Mouse (Mus musculus) testis, adult 10 weeks (tissue): Measurements from ENCODE around the gene Gckr. TPM values are rescaled to one million over a fixed set of nuclear protein-coding genes. Genes with fewer than 3 reads are reported as not detected.

Source experiments
- polyA plus RNA-seq: library from polyadenylated mRNA; stranded (reverse); fragments of 350-450 nt; fragmentation: Illumina TruSeq; extraction: RNeasy Lipid Tissue Mini Kit (QIAGEN cat#74804); gene quantifications from one replicate; pipeline ENCODE4 v1.2.3, GENCODE M21; 2014; ENCODE audit warnings: low read depth, low replicate concordance

Gckr gene
- polyA plus RNA-seq: 0.48 TPM

DNA sequence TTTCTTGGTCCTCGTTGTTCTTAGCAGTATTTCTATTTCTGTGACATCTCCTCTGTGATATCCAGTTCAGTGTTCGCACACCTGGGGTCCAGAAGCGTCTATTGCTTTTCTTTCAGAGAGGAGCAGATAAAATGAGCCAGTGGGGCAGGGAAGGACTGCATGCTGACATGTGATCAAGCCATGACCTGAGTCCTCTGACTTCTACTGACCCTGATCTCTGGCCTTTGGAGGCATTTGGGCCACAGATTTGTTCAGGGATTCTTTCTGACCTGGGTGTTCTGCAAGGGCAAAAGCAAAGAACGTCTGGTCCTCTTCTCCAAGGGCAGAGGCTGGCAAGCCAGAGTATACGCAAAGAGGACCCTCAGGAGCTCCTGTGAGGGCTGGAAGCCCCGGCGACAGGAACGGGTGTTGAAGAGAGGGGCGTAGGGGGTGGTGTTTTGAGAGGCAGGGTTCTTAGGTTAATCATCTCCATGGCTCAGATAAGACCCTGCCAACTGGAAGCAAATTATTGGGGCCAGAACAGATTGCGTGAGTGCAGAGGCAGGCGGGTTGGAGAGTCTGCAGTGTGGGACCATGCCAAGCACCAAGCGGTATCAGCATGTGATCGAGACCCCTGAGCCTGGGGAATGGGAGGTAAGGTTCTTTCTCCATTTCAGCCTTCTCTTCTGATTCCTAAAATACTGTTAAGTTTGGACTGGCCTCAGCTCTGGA, at the start of gene Gckr:
Gckr (plus strand) TSS at position 397 of the 711 bp plus-strand sequence.

DNA sequence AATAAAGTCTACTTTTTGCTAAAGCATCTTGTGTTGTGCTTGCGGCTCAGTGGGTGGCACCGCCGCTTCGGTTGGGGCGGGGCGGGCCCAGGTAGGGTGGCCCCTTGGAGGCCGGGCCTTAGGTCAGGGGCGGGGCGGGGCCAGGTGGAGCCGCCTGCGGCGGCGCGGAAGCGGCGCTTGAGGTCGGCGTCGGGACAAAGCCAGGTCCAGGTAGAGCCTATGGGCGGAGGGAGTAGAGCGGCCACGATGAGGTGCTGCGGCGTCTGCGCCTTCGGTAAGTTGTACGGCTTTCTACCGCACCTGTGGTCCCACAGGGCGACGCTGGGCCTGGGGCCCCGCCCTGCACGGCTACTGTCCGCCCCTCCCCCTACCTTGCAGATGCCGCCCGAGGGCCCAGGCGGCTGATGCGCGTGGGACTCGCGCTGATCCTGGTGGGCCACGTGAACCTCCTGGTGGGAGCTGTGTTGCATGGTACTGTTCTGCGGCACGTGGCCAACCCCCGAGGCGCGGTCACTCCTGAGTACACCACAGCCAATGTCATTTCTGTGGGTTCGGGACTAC, 45.6 kb upstream of the Gckr start, which contains the start of gene Krtcap3:
Krtcap3 (plus strand) TSS at position 151 of the 561 bp plus-strand sequence.

GRCm38 (mm10) chr5:31290521-31291360, 6.5 kb upstream of the Gckr start, which contains the start of gene Ift172:
Ift172 (minus strand) TSS chr5:31291116.

DNA sequence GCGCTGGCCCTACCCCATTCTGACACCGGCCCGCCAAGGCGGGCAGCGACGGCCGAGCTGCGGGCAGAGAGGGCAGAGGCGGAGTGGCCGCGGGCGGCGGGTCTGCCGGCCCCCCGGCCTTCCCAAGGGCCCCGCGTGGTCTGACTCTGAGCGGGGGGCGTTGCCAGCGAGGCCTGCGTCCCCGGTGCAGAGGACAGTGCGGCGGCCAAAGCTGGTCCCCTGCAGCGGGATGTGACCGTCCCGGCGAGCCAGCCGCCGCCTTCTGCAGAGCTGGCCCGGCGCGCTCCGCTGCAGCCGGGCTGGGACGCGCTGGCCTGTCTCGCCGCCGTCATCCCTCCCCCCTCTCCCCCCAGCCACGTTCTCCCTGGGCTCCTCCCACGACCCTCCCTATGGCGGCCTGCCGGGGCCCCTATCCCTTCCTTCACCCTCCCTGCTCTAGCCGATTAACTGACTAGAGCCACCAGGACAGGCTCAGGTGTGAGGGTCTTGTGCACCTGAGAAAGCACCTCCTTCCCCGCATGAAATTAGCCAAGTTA, 1.6 kb upstream of the Gckr start, which contains the start of gene Fndc4:
Fndc4 (minus strand) TSS at position 475 of the 536 bp plus-strand sequence.

Other genes with a start within 250 kb of the Gckr start
- 28.7 TPM for gene Atraid, start 249.1 kb upstream of the Gckr start, polyA plus RNA-seq
- gene Slc5a6, start 248.5 kb upstream of the Gckr start, polyA plus RNA-seq: 0.84 TPM
- 0.66 TPM for gene Cad, start 242.7 kb upstream of the Gckr start, polyA plus RNA-seq
- 281 TPM for gene Dnajc5g, start 191.2 kb upstream of the Gckr start, polyA plus RNA-seq
- 2.0 TPM for gene Slc30a3, start 189.2 kb upstream of the Gckr start, polyA plus RNA-seq
- gene Trim54, start 180.7 kb upstream of the Gckr start, polyA plus RNA-seq: not detected
- not detected for gene Ucn, start 158.6 kb upstream of the Gckr start, polyA plus RNA-seq
- 6.5 TPM for gene Mpv17, start 143.2 kb upstream of the Gckr start, polyA plus RNA-seq
- gene Gm29609, start 117.5 kb upstream of the Gckr start, polyA plus RNA-seq: 0.34 TPM
- gene Gtf3c2, start 117.3 kb upstream of the Gckr start, polyA plus RNA-seq: 49.1 TPM
- 20.1 TPM for gene Snx17, start 104.2 kb upstream of the Gckr start, polyA plus RNA-seq
- gene Eif2b4, start 104.0 kb upstream of the Gckr start, polyA plus RNA-seq: 7.0 TPM
- 2.7 TPM for gene Zfp513, start 95.1 kb upstream of the Gckr start, polyA plus RNA-seq
- 206 TPM for gene Ppm1g, start 76.8 kb upstream of the Gckr start, polyA plus RNA-seq
- gene Nrbp1, start 56.6 kb upstream of the Gckr start, polyA plus RNA-seq: 56.3 TPM
- not detected for gene Gm9970, start 56.2 kb upstream of the Gckr start, polyA plus RNA-seq
- 0.73 TPM for gene Krtcap3, start 45.8 kb upstream of the Gckr start, polyA plus RNA-seq
- 165 TPM for gene Ift172, start 6.3 kb upstream of the Gckr start, polyA plus RNA-seq
- gene Fndc4, start 1.4 kb upstream of the Gckr start, polyA plus RNA-seq: 1.2 TPM
- gene Zfp512, start 155.0 kb downstream of the Gckr start, polyA plus RNA-seq: 14.6 TPM
- gene 4930548H24Rik, start 188.3 kb downstream of the Gckr start, polyA plus RNA-seq: 17.4 TPM
- 21.5 TPM for gene Gpn1, start 197.3 kb downstream of the Gckr start, polyA plus RNA-seq
- gene Slc4a1ap, start 229.6 kb downstream of the Gckr start, polyA plus RNA-seq: 56.1 TPM
- gene Supt7l, start 230.4 kb downstream of the Gckr start, polyA plus RNA-seq: 6.7 TPM